Mouse (Mus musculus) cerebellum, adult 9-11 months (tissue): Measurements from ENCODE around the gene Pappa2.

Experiments
- DNase-seq: peaks from one replicate; pipeline ENCODE4 v3.0.0; 2022

The Pappa2 gene

GRCm38 (mm10) chr1:158764211-158764610, 216.1 kb downstream of the Pappa2 start:
- DNase-seq, result no peak

DNA sequence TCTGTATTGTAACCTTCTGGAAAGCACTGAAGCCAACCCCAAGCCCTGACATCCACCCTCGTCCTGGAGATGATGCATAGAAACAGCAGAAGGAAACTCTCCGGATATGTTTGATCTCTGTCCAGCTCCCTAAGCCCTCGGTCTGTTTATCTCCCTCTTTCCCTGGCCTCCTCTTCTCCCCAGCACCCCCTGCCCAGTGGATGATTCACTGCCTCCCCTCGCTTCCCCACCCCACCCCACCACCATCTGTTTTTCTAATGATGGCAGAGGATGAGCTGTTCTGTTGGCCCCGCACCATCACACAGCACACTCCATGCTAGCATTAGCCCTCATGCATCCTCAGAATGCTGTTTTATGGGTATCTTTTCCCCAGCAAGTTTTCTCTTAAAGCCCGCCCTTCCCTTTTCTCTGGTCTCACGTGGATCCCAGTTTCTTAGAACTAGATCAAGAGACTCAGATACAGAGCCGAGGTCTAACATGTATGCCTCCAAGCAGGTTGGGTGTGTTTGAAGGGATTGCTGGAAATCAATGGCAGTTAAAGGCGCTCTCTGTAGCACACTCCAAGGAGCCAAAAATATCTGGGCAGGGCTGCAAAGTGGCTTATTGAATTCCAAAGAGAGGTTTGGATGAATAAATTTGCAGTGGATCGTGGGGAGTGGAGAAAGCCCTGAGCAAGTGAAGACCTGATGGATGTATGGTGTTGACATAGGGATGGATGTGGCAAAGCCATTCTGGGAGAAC, 231.8 kb downstream of the Pappa2 start:
- peak; percentile 78 for DNase-seq

DNA sequence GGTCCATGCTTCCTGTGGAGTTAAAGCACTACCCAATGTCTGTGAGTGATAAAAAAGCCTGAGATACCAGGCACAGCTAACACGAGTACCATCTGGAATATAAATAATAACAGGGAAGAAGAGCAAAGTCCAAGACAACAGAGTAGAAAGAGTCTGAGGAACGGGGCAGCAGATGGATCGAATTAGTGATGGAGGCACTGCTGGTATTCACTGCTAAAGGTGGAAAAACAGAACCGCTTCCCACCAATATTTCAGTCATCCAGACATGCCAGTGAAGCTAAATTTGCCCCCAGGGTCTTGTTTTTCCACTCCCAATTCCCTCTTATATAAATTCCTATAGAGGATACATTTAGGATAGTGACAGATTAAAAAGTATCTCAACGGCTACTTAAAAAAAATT, 238.8 kb downstream of the Pappa2 start:
- no peak for DNase-seq

DNA sequence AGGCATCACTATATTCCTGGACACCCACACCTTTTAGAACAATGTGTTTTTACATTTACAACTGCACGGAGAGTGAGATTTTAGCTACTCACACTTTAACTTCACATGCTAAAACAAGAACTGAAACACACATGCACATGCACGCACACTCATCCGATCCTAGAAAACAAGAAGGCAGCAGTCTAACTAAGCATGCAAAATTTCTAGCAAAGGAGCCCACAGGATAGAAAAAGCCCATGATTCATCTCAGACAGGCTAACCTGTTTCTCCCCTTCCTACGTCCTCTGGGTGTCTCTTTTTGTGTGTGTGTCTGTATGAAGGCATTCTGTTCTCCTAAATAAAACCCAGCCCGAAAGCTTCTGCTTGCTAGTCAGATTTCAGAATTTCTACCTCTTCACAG, 239.3 kb downstream of the Pappa2 start:
- DNase-seq, result no peak

- DNase-seq, result no peak
Observed at GRCm38 (mm10) chr1:158740161-158740766, 240.0 kb downstream of the Pappa2 start.

- DNase-seq, result no peak
Observed at GRCm38 (mm10) chr1:158739132-158739919, 241.0 kb downstream of the Pappa2 start.

DNA sequence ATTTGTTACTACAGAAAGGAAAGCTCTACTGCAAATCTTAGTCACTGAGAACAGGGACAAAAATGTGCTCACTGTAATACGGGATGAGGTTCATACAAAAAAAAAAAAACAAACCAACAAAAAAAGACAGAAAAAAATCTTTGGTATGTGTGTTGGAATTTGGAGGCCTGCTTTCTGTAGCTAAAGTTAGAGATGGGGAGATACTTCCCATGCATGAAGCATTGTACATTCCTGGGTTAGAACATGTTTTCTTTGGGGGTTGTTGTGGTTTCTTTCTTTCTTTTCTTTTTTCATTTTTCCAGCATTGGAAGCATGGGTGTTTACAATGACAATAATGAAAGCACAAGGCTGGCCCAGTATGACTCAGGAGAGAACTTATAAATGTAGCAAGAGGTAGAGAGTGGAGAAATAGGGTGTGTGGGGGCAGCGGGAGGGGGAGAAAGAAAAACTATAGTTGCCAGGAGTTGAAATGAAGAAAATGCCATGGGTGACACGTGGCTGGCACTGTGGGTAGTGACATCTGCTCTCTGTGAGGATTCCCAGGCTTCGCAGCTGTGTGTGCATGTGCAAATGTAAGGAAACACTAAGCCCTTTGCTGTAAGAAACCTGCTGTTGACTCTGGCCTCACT, 247.3 kb downstream of the Pappa2 start:
- no peak for DNase-seq

- peak; percentile 14 for DNase-seq
Observed at GRCm38 (mm10) chr1:158713301-158714095, 266.8 kb downstream of the Pappa2 start.

DNA sequence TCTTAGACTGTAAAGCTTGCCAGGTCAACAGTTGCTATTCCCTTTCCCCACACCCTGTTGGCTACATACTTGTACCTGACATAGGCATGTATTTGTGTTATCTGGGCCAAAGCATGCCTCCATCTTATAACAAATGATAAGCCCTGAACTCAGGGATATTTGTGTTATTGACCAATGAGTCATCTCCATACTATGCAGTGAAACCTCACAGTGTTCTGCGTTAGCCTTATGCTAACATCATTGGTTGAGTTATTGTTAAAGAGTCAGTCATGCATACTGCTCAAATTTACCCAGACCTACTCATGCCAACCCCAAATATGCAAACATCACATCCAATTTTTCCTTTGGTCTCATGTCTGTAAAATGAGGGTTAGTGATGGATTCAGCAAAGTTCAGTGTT, 279.0 kb downstream of the Pappa2 start:
- DNase-seq, result no peak

DNA sequence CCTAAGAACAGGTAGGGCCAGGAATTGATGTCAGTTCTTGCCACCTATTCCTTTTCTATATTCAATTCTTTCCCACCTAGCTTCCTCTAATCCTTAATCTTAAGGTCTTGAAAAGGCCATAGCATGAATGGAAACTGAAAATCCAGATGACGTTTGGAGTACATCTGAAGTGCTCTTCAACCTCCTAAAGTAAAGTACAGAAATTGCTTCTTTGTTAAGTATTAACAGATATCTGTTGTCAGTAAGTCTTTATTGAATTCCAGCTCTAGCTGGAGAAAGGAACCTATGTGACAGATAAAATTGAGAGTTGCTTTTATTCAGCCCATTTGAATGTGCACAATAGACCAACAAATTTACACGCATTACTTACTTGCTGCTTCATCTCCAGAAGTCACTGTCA, 280.1 kb downstream of the Pappa2 start:
- DNase-seq, result no peak

GRCm38 (mm10) chr1:158699276-158699675, 281.0 kb downstream of the Pappa2 start:
- no peak for DNase-seq

GRCm38 (mm10) chr1:158697859-158698569, 282.3 kb downstream of the Pappa2 start:
- no peak for DNase-seq

DNA sequence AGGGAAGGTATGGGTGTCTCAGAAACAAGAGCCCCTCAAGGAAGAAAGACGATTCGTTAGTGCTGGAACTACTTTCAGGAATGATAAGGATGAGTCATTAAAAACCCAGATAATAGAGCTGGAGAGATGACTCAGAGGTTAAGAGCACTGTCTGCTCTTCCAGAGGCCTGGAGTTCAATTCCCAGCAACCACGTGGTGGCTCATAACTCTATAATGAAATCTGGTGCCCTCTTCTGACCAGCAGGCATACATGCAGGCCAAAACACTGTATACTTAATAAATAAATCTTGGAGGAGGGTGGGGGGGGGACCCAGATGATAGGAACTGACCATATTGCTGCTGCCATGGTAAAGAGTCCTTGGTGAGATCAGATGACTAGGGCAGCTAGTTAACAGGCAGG, 282.9 kb downstream of the Pappa2 start:
- DNase-seq, result no peak

DNA sequence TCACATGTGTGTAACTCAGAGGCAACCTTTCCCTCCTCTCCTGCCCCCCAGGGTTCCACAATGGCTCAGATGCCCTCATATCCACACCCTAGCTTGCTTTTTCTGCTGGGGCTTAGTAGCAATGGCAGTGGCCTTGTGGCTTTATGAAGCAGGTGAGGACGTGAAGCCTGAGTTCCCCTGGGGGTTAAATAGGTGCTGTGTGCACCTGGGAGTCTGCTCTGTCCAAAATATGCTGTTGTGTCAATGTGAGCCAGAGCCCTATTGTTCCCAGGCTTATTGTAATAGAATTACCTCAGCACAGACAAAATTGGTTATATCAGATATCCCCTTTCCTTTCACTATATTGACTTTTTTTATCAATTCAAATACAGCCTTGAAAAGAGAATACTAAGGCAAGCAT, 292.6 kb downstream of the Pappa2 start:
- DNase-seq, result no peak

DNA sequence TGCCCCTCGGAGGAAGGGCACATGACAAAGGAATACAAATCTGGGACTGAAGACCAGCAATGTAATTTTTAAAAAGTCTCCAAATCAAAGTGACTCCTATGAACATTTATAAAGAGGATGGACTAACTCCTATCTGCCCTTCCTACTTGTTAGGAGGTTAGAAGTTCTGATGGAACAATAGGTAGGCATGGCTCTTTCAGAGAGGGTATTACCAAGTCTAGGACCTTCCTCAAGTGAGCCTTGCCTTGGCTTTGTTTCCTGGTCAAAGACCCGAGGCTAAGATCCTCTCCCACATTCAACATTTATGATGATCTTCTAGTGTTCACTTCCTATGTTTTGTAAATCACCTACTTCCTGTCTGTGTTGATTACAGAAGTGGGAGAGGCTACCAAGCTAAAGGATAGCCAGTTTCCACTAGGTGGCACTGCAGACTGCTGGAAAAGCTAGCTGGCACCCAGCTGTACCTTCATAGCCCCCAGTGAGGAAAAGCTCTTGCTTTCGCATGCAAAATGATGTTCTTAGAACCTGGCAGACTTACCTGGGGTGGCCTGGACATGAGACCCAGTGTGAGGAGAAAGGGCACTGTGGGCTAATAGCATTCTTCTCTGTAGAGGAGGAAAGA, 310.2 kb downstream of the Pappa2 start:
- DNase-seq, result peak; percentile 14

DNA sequence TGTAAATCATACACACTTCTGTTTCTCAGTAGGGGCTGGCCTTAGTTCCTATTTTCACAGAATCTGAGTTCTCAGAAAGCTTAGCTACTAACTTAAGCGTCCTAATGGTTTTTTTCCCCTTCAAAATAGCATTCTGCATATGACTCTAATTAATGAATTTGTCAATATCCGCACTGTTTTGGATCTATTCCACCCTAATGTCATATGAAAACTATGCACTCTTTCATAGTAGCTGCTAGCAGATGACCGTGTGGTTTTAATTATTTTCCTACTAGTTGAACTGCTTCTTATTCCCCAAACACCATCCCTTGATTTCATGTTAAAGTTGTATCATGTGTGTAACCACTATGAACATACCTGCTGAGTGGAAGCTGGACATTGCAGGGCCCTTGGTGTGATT, 314.3 kb downstream of the Pappa2 start:
- DNase-seq, result no peak
